Mouse (Mus musculus) thymus, adult 2 months (tissue): ENCODE data around the gene Opcml.

ENCODE experiments used
- CTCF ChIP-seq: fragments of 200-500 bp; IDR thresholded peaks from 2 replicates; pipeline ENCODE4 v1.5.1; 2012; ENCODE audit warnings: mild to moderate bottlenecking, control low read depth, low read length, moderate library complexity, borderline replicate concordance; ENCODE audit not compliant: control insufficient read depth, poor library complexity, insufficient read depth; ENCODE audit errors: extremely low read depth
- POLR2A ChIP-seq: fragments of 200-500 bp; IDR thresholded peaks from 2 replicates; pipeline ENCODE4 v1.6.1; 2012; ENCODE audit warnings: mild to moderate bottlenecking, low read length, control low read depth, moderate library complexity; ENCODE audit not compliant: control insufficient read depth, poor library complexity, insufficient read depth; ENCODE audit errors: extremely low read depth

DNA sequence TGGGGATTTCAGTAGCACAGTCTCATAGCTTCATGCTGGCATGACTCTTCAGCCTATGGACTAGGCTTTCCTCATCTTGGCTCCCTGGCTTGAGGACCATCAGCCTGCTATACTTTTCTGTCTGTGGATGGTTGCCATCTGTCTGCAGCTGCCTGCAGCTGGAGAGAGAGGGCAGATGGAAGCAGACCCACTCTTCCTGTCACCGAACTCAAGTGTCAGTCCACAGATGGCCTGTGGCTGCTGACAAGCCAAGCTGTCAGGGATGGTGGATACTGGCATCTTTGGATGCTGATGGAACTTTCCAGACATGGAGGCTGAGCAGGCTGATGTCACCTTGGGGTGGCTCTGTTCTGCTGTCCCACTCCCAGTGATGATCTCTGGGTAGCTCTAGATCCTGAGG, 6.0 kb downstream of the Opcml start:
- TF ChIP-seq CTCF (no peak), POLR2A (no peak)
